Mouse (Mus musculus) ES-Bruce4 (cell line): ENCODE data around the gene Cdc42bpa. TPM values are rescaled to one million over a fixed set of nuclear protein-coding genes. Genes with fewer than 3 reads are reported as not detected.

ENCODE experiments used
- H3K27ac ChIP-seq: 2 replicates; pipeline ENCODE4 v1.5.1; 2012; ENCODE audit warnings: low read length, inconsistent platforms; ENCODE audit not compliant: insufficient read depth
- H3K27me3 ChIP-seq: 2 replicates; pipeline ENCODE4 v1.6.1; 2012; ENCODE audit warnings: mild to moderate bottlenecking, low read length, inconsistent platforms; ENCODE audit not compliant: control insufficient read depth, poor library complexity, insufficient read depth, severe bottlenecking
- H3K36me3 ChIP-seq: 2 replicates; pipeline ENCODE4 v1.6.1; 2012; ENCODE audit warnings: inconsistent platforms, mild to moderate bottlenecking, low read length, moderate library complexity; ENCODE audit not compliant: control insufficient read depth, poor library complexity, insufficient read depth, severe bottlenecking
- H3K4me1 ChIP-seq: one replicate; pipeline ENCODE4 v1.8.1; 2011; ENCODE audit warnings: low read length; ENCODE audit not compliant: control insufficient read depth, insufficient read depth
- H3K4me3 ChIP-seq: 2 replicates; pipeline ENCODE4 v1.5.1; 2011; ENCODE audit warnings: low read depth, mild to moderate bottlenecking, low read length
- H3K9ac ChIP-seq: 2 replicates; pipeline ENCODE4 v1.6.1; 2012; ENCODE audit warnings: low read depth, mild to moderate bottlenecking, inconsistent platforms; ENCODE audit not compliant: poor library complexity, severe bottlenecking
- H3K9me3 ChIP-seq: replicated peaks from 2 replicates; pipeline ENCODE4 v1.6.1; 2012; ENCODE audit warnings: mild to moderate bottlenecking, low read length, inconsistent platforms; ENCODE audit not compliant: control insufficient read depth, poor library complexity, insufficient read depth, severe bottlenecking
- CTCF ChIP-seq: IDR thresholded peaks from one replicate; pipeline ENCODE4 v1.8.1; 2011; ENCODE audit warnings: low read depth, low read length
- EP300 ChIP-seq: IDR thresholded peaks from 2 replicates; pipeline ENCODE4 v1.6.1; 2011; ENCODE audit warnings: low read depth, low read length; ENCODE audit not compliant: insufficient read depth
- POLR2A ChIP-seq: IDR thresholded peaks from one replicate; pipeline ENCODE4 v1.8.1; 2011; ENCODE audit warnings: low read length; ENCODE audit not compliant: insufficient read depth
- polyA plus RNA-seq: library from polyadenylated mRNA; stranded (reverse); fragments of >200 nt; gene quantifications from 2 replicates; pipeline ENCODE4 v1.2.4, GENCODE M21; 2011; ENCODE audit warnings: low read depth; ENCODE audit not compliant: missing spikeins, insufficient read depth, insufficient read length

Cdc42bpa gene
- polyA plus RNA-seq, 1 experiment = 39.3 TPM

DNA sequence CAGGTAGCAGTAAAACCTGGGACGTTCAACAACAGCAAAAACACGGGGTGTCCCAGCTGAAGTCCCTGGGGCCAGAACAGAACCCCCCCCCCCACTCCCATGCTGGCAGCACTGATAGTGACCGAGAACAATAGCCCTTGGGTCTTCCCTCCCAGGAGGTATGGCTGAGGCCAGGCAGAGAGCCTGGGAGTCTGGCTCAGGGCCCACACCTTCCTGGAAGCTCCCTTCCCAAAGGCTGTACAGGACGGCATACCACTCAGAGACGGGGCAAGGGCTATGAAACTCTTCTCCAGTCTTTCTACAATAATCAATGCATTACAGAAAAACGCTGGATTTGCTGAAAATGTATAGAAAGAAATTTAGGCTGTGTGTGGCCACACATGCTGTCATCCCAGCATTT is 214.4 kb downstream of the Cdc42bpa start:
- no peaks in the 10 kb centered on the region for H3K9me3 ChIP-seq
- H3K9ac ChIP-seq = no peak overlapping the region
- H3K27ac ChIP-seq = no peak overlapping the region
- peaks cover 2% of the 10 kb centered on the region for H3K4me1 ChIP-seq
- H3K4me3 ChIP-seq = no peak overlapping the region
- no peak for TF ChIP-seq POLR2A
- no peak for TF ChIP-seq CTCF
- TF ChIP-seq EP300 = no peak
- H3K36me3 ChIP-seq = no peaks in the 10 kb centered on the region
- no peaks in the 10 kb centered on the region for H3K27me3 ChIP-seq

DNA sequence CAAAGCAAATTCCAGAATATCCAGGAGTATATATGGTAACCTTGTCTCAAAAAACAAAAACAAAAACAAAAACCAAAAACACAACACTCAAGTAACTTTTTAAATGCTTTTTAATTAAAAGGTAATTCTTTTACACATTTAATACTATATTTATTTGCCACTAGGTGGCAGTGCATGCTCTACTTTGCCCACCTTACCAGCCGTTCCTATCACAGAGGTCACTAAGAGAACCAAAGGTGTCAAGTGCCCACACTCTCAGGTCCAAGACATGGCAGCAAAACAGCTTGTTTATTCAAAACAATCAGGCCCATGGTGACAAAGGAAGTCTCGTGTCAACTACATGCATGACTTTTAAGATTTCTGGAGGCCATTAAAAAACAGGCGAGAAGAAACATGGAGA is 214.9 kb downstream of the Cdc42bpa start:
- no peaks in the 10 kb centered on the region for H3K27me3 ChIP-seq
- H3K9me3 ChIP-seq = no peaks in the 10 kb centered on the region
- H3K27ac ChIP-seq = no peak overlapping the region
- H3K4me3 ChIP-seq = no peak overlapping the region
- TF ChIP-seq POLR2A (no peak), CTCF (peak; percentile 6)
- no peak overlapping the region for H3K9ac ChIP-seq
- H3K4me1 ChIP-seq = peaks cover 2% of the 10 kb centered on the region
- no peaks in the 10 kb centered on the region for H3K36me3 ChIP-seq

DNA sequence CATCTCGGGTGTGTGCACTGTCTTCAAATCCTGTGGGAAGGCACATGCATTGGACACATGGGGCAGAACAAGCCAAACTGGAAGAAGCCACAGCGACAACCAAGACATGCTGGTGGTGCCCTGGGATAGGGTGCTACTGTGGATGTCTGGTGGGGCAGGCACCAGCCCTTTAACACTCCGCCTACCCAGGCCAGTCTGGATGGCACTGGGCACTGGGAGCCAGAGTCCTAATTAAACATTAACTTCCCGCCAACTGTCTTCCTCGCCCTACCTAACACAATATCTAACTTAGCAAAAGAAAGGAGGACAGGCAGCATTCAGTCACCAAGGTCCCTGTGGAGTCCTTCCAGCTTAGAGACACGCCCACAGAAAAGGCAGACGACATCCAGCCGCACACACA is 215.4 kb downstream of the Cdc42bpa start:
- no peak for TF ChIP-seq POLR2A
- no peak for TF ChIP-seq EP300
- TF ChIP-seq CTCF = no peak
- H3K4me3 ChIP-seq = no peak overlapping the region
- no peak overlapping the region for H3K9ac ChIP-seq
- H3K27me3 ChIP-seq = no peaks in the 10 kb centered on the region
- no peak overlapping the region for H3K27ac ChIP-seq
- peaks cover 2% of the 10 kb centered on the region for H3K4me1 ChIP-seq
- H3K9me3 ChIP-seq = no peaks in the 10 kb centered on the region
- no peaks in the 10 kb centered on the region for H3K36me3 ChIP-seq

DNA sequence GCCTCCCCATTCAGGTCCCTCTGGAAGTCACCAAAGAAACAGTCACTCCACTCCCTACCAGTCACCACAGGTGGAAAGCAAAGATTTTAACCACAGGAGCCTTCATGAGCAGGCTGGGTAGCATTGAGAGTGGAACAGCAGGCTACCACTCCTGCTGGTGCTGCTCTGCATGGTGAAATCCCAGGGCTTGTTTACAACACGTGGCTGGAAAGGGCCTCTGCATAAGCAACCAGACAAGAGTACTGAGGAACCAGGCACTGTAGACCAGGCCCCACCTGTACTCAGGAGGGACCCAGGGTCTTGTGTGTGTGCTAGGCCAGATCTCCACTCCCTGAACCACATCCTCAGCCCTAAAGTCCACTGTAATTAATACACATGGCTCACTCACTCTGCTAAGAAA is 216.5 kb downstream of the Cdc42bpa start:
- TF ChIP-seq EP300 = no peak
- TF ChIP-seq POLR2A = no peak
- no peak for TF ChIP-seq CTCF
- no peaks in the 10 kb centered on the region for H3K27me3 ChIP-seq
- H3K27ac ChIP-seq = no peak overlapping the region
- H3K4me1 ChIP-seq = peaks cover 2% of the 10 kb centered on the region
- H3K4me3 ChIP-seq = no peak overlapping the region
- H3K9ac ChIP-seq = no peak overlapping the region
- H3K36me3 ChIP-seq = no peaks in the 10 kb centered on the region
- H3K9me3 ChIP-seq = no peaks in the 10 kb centered on the region

DNA sequence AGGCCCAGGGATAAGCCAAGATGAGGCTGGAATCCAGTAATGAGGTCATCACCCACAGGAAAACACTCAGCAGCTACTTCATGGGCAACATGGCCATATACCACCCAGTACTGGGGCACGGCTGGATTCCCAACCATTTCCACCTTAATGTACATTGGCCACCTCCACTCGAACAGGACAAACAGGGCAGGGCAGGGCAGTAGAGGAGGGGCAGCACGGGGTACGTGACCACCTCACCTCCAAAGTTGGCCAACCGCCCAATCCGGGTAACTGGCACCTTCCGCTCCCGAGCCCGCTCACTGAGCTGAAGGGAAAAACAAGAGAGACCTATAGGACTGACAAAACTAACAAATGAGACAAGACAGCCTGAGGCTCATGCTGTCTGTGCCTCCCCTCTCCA is 218.1 kb downstream of the Cdc42bpa start:
- TF ChIP-seq POLR2A = no peak
- no peak for TF ChIP-seq EP300
- TF ChIP-seq CTCF = no peak
- no peak overlapping the region for H3K4me3 ChIP-seq

DNA sequence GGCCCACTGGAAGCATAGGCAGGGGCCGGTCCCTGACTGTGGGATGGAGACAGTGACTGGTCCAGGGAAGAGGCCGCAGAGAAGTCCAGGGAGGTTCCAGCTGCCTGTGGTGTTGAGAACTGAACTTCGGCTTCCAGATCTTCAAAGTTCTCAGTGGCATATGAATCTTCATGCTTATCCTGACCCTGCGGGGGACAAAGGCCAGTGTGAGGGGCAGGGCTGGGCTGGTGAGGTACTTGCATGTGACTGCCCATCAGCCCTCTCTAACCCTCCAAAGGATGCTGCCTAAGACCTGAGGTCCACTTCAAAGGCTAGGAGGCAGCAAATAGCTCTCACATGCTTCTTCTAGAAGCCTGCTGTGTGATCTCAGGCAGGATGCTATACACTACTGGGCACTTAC is 218.8 kb downstream of the Cdc42bpa start:
- Histone ChIP-seq H3K27ac (no peak overlapping the region), H3K9ac (no peak overlapping the region), H3K4me1 (peaks cover 2% of the 10 kb centered on the region), H3K4me3 (no peak overlapping the region), H3K9me3 (no peaks in the 10 kb centered on the region), H3K27me3 (no peaks in the 10 kb centered on the region), H3K36me3 (no peaks in the 10 kb centered on the region)
- no peak for TF ChIP-seq POLR2A
- no peak for TF ChIP-seq EP300
- no peak for TF ChIP-seq CTCF

More for the DNA sequence above, 218.1 kb downstream of the Cdc42bpa start:
- no peak overlapping the region for H3K27ac ChIP-seq
- H3K27me3 ChIP-seq = no peaks in the 10 kb centered on the region
- no peaks in the 10 kb centered on the region for H3K36me3 ChIP-seq
- H3K9me3 ChIP-seq = no peaks in the 10 kb centered on the region
- no peak overlapping the region for H3K9ac ChIP-seq
- H3K4me1 ChIP-seq = peaks cover 2% of the 10 kb centered on the region
